Mouse (Mus musculus): Measurements from ENCODE around the gene 1810013L24Rik.
"Not testable (repeated sequence)": the region's sequence is repeated elsewhere in the genome, so short reads cannot be mapped to it uniquely, and the experiment has no call there.

1810013L24Rik gene

GRCm38 (mm10) chr16:8836876-8837275, 7.0 kb downstream of the 1810013L24Rik start:
- DNase-seq (ENCODE audit: low spot score), result no peak

- DNase-seq (ENCODE audit: low spot score), result no peak
Measured at GRCm38 (mm10) chr16:8837595-8837994, 7.7 kb downstream of the 1810013L24Rik start.

GRCm38 (mm10) chr16:8838921-8839320, 9.0 kb downstream of the 1810013L24Rik start:
- no peak for DNase-seq (ENCODE audit: low spot score)

GRCm38 (mm10) chr16:8840557-8840956, 10.7 kb downstream of the 1810013L24Rik start:
- DNase-seq (ENCODE audit: low spot score), result no peak

GRCm38 (mm10) chr16:8842962-8843361, 13.1 kb downstream of the 1810013L24Rik start:
- no peak for DNase-seq (ENCODE audit: low spot score)

- DNase-seq (ENCODE audit: low spot score), result no peak
Measured at GRCm38 (mm10) chr16:8843580-8844175, 13.8 kb downstream of the 1810013L24Rik start.

GRCm38 (mm10) chr16:8845986-8846385, 16.1 kb downstream of the 1810013L24Rik start:
- DNase-seq (ENCODE audit: low spot score), result no peak

- DNase-seq (ENCODE audit: low spot score), result no peak
Measured at GRCm38 (mm10) chr16:8848309-8849068, 18.6 kb downstream of the 1810013L24Rik start.

GRCm38 (mm10) chr16:8849929-8850328, 20.0 kb downstream of the 1810013L24Rik start:
- DNase-seq (ENCODE audit: low spot score), result no peak

GRCm38 (mm10) chr16:8855143-8855542, 25.2 kb downstream of the 1810013L24Rik start:
- no peak for DNase-seq (ENCODE audit: low spot score)

GRCm38 (mm10) chr16:8856820-8857219, 26.9 kb downstream of the 1810013L24Rik start:
- DNase-seq (ENCODE audit: low spot score), result no peak

- no peak for DNase-seq (ENCODE audit: low spot score)
Measured at GRCm38 (mm10) chr16:8862336-8862987, 32.6 kb downstream of the 1810013L24Rik start.

- no peak for DNase-seq (ENCODE audit: low spot score)
Measured at GRCm38 (mm10) chr16:8864223-8864631, 34.3 kb downstream of the 1810013L24Rik start.

GRCm38 (mm10) chr16:8867406-8867955, 37.6 kb downstream of the 1810013L24Rik start:
- no peak for DNase-seq (ENCODE audit: low spot score)

GRCm38 (mm10) chr16:8868506-8868905, 38.6 kb downstream of the 1810013L24Rik start:
- no peak for DNase-seq (ENCODE audit: low spot score)

- DNase-seq (ENCODE audit: low spot score), result peak; percentile 31
Measured at GRCm38 (mm10) chr16:8869715-8870114, 39.8 kb downstream of the 1810013L24Rik start.

GRCm38 (mm10) chr16:8871376-8871775, 41.5 kb downstream of the 1810013L24Rik start:
- no peak for DNase-seq (ENCODE audit: low spot score)

- DNase-seq (ENCODE audit: low spot score), result no peak
Measured at GRCm38 (mm10) chr16:8872019-8872418, 42.1 kb downstream of the 1810013L24Rik start.

- DNase-seq (ENCODE audit: low spot score), result no peak
Measured at GRCm38 (mm10) chr16:8872486-8872885, 42.6 kb downstream of the 1810013L24Rik start.

- DNase-seq (ENCODE audit: low spot score), result no peak
Measured at GRCm38 (mm10) chr16:8880076-8880475, 50.2 kb downstream of the 1810013L24Rik start.

- peak; percentile 75 for DNase-seq (ENCODE audit: low spot score)
Measured at GRCm38 (mm10) chr16:8883674-8884241, 53.9 kb downstream of the 1810013L24Rik start.

GRCm38 (mm10) chr16:8894214-8894613, 64.3 kb downstream of the 1810013L24Rik start:
- not testable (repeated sequence) for DNase-seq (ENCODE audit: low spot score)
